Mouse (Mus musculus) layer of hippocampus, adult 9-10 months (tissue): ENCODE results near the gene Prss42.
"Not testable (repeated sequence)": the region's sequence is repeated elsewhere in the genome, so short reads cannot be mapped to it uniquely, and the experiment has no call there.

Experiments used
- DNase-seq: peaks from one replicate; pipeline ENCODE4 v3.0.0; 2022; ENCODE audit warnings: low spot score

The Prss42 gene

DNA sequence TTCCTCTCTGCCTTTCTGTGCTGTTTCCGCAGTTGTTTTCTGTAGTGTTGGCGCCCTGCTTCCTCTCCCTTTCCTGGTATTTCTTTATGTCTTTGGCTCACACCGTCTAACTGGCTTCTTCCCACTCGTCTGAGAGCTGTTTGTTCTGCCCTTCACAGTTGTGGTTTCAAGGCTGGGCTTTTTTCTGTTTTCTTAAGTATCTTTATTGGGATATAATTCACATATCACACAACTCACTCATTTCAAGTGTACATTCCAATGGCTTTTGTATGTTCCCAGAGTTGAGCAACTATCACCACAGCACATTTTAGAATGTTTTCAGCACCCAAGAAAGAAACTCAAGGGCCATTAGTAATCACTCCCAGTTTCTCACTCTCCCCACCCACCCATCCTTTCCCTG is 7.5 kb upstream of the Prss42 start:
- no peak for DNase-seq

DNA sequence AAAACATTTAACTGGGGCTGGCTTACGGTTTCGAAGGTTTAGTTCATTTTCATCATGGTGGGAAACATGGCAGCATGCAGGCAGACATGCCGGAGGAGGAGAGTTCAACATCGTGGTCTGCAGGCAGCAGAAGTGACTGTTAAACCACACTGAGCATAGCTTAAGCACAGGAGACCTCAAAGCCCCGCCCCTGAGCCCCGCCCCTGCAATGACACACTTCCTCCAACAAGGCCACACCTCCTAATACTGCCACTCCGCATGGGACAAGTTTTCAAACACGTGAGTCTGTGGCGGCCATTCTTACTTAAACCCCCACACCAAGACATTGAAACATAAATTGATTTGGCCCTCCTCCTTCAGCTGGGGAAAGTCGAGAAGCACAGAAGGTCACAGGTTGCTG is 953 bp upstream of the Prss42 start:
- DNase-seq: no peak

DNA sequence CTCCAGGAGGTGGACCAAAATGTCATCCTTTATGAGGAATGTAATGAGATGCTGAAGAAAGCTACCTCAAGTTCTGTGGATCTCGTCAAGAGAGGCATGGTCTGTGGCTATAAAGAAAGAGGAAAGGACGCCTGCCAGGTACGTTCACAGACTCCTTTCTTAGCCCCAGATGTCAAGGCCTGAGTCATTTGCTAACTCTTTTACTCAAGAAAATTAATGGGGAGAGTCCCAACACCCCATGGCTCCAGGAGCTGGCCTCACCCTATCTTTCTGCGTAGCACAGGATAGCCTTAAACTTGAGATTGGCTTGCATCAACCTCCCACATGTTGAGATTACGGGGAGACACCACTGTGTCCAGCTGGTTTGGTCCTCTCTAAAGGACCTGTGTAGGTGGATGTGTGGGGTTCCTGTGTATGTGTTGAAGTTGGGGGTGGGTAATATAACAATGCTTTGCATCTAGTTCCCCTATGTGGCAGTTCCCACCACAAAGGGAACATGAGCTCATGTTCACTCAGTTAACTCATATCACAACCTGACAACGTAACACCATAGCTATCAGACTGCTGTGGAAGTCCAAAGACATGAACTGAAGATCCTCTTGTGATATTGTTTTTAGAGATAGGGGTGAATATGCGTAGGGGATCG is 3.0 kb downstream of the Prss42 start:
- DNase-seq: no peak

- no peak for DNase-seq
These were observed 5.3 kb downstream of the Prss42 start for GRCm38 (mm10) chr9:110803294-110803693.

- DNase-seq: no peak
These were observed 12.1 kb downstream of the Prss42 start for GRCm38 (mm10) chr9:110810051-110810450.

DNA sequence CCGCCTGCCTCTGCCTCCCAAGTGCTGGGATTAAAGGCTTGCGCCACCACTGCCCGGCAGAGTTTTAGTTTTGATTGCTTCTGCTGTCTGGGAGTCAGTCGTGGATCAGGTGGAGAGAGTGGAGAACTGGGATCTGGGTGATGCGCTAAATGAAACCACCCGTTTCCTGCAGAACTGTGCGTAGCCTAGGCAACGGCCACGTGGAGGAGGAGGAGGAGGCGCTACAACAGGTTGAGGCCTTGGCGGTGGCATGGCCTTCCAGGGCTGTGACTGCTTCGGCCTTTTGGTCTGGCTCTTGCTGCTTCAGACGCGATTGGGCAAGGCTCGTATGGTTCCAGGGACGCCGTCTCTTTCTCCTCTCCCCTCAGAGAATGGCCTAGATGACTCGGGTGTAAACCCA is 15.8 kb downstream of the Prss42 start, which contains the start of gene Prss44:
Gene Prss44 (plus strand): TSS at position 206 of the 400 bp plus-strand sequence.
- no peak for DNase-seq

- not testable (repeated sequence) for DNase-seq
These were observed 22.6 kb downstream of the Prss42 start for GRCm38 (mm10) chr9:110820546-110820945.

- DNase-seq: no peak
These were observed 23.5 kb downstream of the Prss42 start for GRCm38 (mm10) chr9:110821436-110821835.

GRCm38 (mm10) chr9:110825426-110825825 is 27.5 kb downstream of the Prss42 start:
- no peak for DNase-seq

GRCm38 (mm10) chr9:110825832-110826231 is 27.9 kb downstream of the Prss42 start:
- DNase-seq: no peak

- no peak for DNase-seq
These were observed 28.4 kb downstream of the Prss42 start, which contains the start of gene Prss43 for GRCm38 (mm10) chr9:110826390-110826789. Prss43 (plus strand) TSS chr9:110826690.

DNA sequence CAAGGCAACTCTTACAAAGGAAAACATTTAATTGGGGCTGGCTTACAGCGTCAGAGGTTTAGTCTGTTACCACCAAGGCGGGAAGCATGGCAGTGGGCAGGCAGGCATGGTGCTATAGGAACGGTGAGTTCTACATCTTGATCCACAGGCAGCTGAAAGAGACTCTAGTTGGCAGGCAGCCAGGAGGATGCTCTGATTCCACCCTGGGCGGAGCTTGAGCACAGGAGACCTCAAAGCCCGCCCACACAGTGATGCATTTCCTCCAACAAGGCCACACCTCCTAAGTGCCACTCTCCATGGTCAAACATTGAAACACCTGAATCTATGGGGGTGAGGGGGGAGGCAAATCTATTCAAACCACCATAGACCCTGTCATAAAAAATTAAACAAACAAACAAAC is 35.1 kb downstream of the Prss42 start:
- no peak for DNase-seq

DNA sequence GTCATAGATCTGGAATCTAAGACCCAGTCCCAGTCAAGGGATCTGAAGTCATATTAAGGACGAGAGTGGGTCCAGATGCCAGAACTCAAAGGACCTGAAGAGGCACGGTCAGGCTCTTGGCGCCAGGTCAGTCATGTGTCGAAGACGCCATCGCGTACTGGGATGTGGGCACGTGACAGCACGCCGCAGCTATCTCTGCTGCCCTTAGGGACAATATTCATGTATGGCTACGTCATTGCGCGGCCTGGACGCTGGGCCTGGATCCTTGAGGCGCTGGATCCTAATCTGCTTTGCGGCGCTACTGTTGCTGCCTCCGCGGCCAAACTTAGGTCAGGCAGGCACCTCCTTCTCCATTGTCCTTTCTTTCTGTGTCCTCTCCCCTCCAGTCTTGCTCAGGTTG is 36.4 kb downstream of the Prss42 start, which contains the start of gene Prss45:
Gene Prss45 (plus strand): TSS at position 178 of the 400 bp plus-strand sequence.
- DNase-seq: no peak

- DNase-seq: no peak
These were observed 37.0 kb downstream of the Prss42 start for GRCm38 (mm10) chr9:110834961-110835360.

GRCm38 (mm10) chr9:110836112-110836511 is 38.1 kb downstream of the Prss42 start:
- no peak for DNase-seq

GRCm38 (mm10) chr9:110840905-110841304 is 42.9 kb downstream of the Prss42 start:
- DNase-seq: no peak

DNA sequence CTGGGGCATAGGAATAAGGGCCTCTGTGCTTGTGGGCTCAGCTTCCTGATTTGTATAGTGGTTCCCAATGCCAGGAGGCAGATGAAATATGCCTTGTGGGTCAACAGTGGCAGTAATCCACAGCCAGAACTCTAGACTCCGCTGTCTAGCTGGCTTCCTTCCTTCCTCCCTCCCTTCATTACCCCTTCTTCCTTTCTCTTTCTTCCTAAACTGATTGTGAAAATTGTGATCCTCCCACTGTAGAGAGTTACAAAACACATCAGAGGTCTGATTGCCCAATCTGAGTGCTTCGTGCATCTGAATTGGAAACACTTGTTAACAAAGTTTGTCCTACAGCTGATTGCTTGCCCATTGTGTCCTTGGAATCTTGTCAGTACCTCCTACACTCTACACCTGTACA is 43.5 kb downstream of the Prss42 start:
- DNase-seq: no peak

- no peak for DNase-seq
These were observed 46.2 kb downstream of the Prss42 start, which contains the start of gene Prss46 for GRCm38 (mm10) chr9:110844206-110844605. Prss46 (plus strand) TSS chr9:110844506.

GRCm38 (mm10) chr9:110849162-110849561 is 51.2 kb downstream of the Prss42 start:
- DNase-seq: no peak
